Mouse (Mus musculus) kidney, postnatal 0 days (tissue): Measurements from ENCODE around the gene Rpl12. TPM values are rescaled to one million over a fixed set of nuclear protein-coding genes. Genes with fewer than 3 reads are reported as not detected.
A peak's percentile ranks its signal among the peaks of the same experiment; 100 is the strongest.

Experiments used
- ATAC-seq: fragments of 200-750 bp; cut with Nextera tagmentation; replicated peaks from 2 replicates; pipeline ENCODE4 v1.8.0; 2017; ENCODE audit warnings: low read depth, moderate number of reproducible peaks, moderate TSS enrichment, moderate library complexity; ENCODE audit not compliant: low FRiP score
- DNase-seq: peaks from one replicate; pipeline ENCODE4 v3.0.0-alpha.2; 2016; ENCODE audit warnings: low spot score
- H3K27ac ChIP-seq: fragments of 300-500 bp; sonication (generic); 2 replicates; pipeline ENCODE4 v1.5.1; 2014; ENCODE audit warnings: mild to moderate bottlenecking
- H3K27me3 ChIP-seq: fragments of 300-500 bp; sonication (generic); 2 replicates; pipeline ENCODE4 v1.6.1; 2014; ENCODE audit warnings: low read length, mixed read lengths; ENCODE audit not compliant: insufficient read depth
- H3K36me3 ChIP-seq: fragments of 300-500 bp; sonication (generic); 2 replicates; pipeline ENCODE4 v1.6.1; 2014; ENCODE audit warnings: low read length, mixed read lengths; ENCODE audit not compliant: insufficient read depth
- H3K4me1 ChIP-seq: fragments of 300-500 bp; sonication (generic); replicated peaks from 2 replicates; pipeline ENCODE4 v1.6.1; 2014; ENCODE audit warnings: antibody characterized with exemption, low read length, mixed read lengths; ENCODE audit not compliant: insufficient read depth
- H3K4me2 ChIP-seq: fragments of 300-500 bp; sonication (generic); 2 replicates; pipeline ENCODE4 v1.6.1; 2014; ENCODE audit warnings: mild to moderate bottlenecking, low read length, moderate library complexity, mixed read lengths
- H3K4me3 ChIP-seq: fragments of 300-500 bp; sonication (generic); replicated peaks from 2 replicates; pipeline ENCODE4 v1.5.1; 2014; ENCODE audit warnings: low read depth, low read length
- H3K9ac ChIP-seq: fragments of 300-500 bp; sonication (generic); 2 replicates; pipeline ENCODE4 v1.6.1; 2014; ENCODE audit warnings: low read depth, low read length
- H3K9me3 ChIP-seq: fragments of 300-500 bp; sonication (generic); replicated peaks from 2 replicates; pipeline ENCODE4 v1.6.1; 2016; ENCODE audit warnings: low read length, inconsistent platforms, mixed read lengths
- CTCF ChIP-seq: IDR thresholded peaks from 2 replicates; pipeline ENCODE4 v1.5.1; 2016; ENCODE audit warnings: antibody characterized with exemption, low read depth, mild to moderate bottlenecking, moderate library complexity
- WGBS: fragments of 180-500 bp; shearing (Covaris S2); extraction: QIAGEN DNeasy Blood & Tissue Kit; methylation state at CpG from one replicate; pipeline ENCODE4 v1.1.7; 2014; 5-methylcytosine and 5-hydroxymethylcytosine counted together
- polyA plus RNA-seq: library from polyadenylated mRNA; unstranded; fragments of >200 nt; fragmentation: Nextera tagmentation; extraction: Ambion mirVana; gene quantifications from 2 replicates; pipeline ENCODE4 v1.2.1, GENCODE M21; 2015

Rpl12 gene
- polyA plus RNA-seq, result 173 and 195 TPM in 2 replicates

GRCm38 (mm10) chr2:32961192-32961995 lies at the start of gene Rpl12, which contains the start of gene Lrsam1:
Gene Rpl12 (plus strand): TSS chr2:32961559.
Gene Lrsam1 (minus strand): TSS chr2:32961614.
- Histone ChIP-seq H3K4me1 (peaks cover 8% of the 10 kb centered on the region), H3K4me2 (peak within 1 kb of the TSS; percentile 72), H3K4me3 (peak within 1 kb of the TSS; percentile 70), H3K36me3 (peaks cover 20% of the 10 kb centered on the region; the same call in 1 of the 2 replicates), H3K9me3 (no peaks in the 10 kb centered on the region), H3K9ac (peak within 1 kb of the TSS; percentile 92), H3K27ac (peak within 1 kb of the TSS; percentile 90), H3K27me3 (no peaks in the 10 kb centered on the region)
- peak; percentile 90 for ATAC-seq
- TF ChIP-seq CTCF, result no peak
- WGBS, result 2% methylated on average over 55 of the region's 55 CpGs
- DNase-seq, result peak; percentile 96

- Histone ChIP-seq H3K4me1 (peaks cover 36% of the 10 kb centered on the region), H3K27me3 (no peaks in the 10 kb centered on the region), H3K4me2 (no peak overlapping the region), H3K9ac (no peak overlapping the region), H3K4me3 (no peak overlapping the region), H3K27ac (no peak overlapping the region), H3K36me3 (peaks cover 11% of the 10 kb centered on the region), H3K9me3 (no peaks in the 10 kb centered on the region)
- WGBS, result 79% methylated on average over 7 of the region's 7 CpGs
- DNase-seq, result no peak
- TF ChIP-seq CTCF, result no peak
- ATAC-seq, result no peak
Measured at GRCm38 (mm10) chr2:32911639-32912182, 49.6 kb upstream of the Rpl12 start.

- DNase-seq (peak; percentile 95), ATAC-seq (0 out of 2 replicates have a peak, but pooled peaks have one; percentile 9)
- no peaks in the 10 kb centered on the region for H3K9me3 ChIP-seq
- peaks cover 30% of the 10 kb centered on the region for H3K4me1 ChIP-seq
- no peak overlapping the region for H3K4me3 ChIP-seq
- H3K27ac ChIP-seq, result no peak overlapping the region
- WGBS, result 31% methylated on average over 19 of the region's 19 CpGs
- no peak overlapping the region for H3K4me2 ChIP-seq
- peak; percentile 100 for TF ChIP-seq CTCF
- H3K9ac ChIP-seq, result no peak overlapping the region
- peaks cover 15% of the 10 kb centered on the region for H3K36me3 ChIP-seq
- no peaks in the 10 kb centered on the region for H3K27me3 ChIP-seq
Measured at GRCm38 (mm10) chr2:32912210-32912804, 49.1 kb upstream of the Rpl12 start.

GRCm38 (mm10) chr2:32914362-32914761 lies 47.0 kb upstream of the Rpl12 start:
- Histone ChIP-seq H3K4me3 (no peak overlapping the region), H3K4me2 (no peak overlapping the region), H3K9ac (peak overlapping the region; percentile 41), H3K27me3 (no peaks in the 10 kb centered on the region), H3K9me3 (no peaks in the 10 kb centered on the region), H3K27ac (peak overlapping the region; percentile 86), H3K36me3 (peaks cover 28% of the 10 kb centered on the region), H3K4me1 (peaks cover 12% of the 10 kb centered on the region)
- DNase-seq, result no peak
- ATAC-seq, result 0 out of 2 replicates have a peak, but pooled peaks have one; percentile 4
- TF ChIP-seq CTCF, result no peak
- WGBS, result 54% methylated on average over 5 of the region's 5 CpGs

- WGBS, result 38% methylated on average over 3 of the region's 3 CpGs
- Histone ChIP-seq H3K4me3 (no peak overlapping the region), H3K27me3 (no peaks in the 10 kb centered on the region), H3K36me3 (peaks cover 33% of the 10 kb centered on the region), H3K4me1 (peaks cover 12% of the 10 kb centered on the region), H3K9ac (peak overlapping the region; percentile 41), H3K4me2 (no peak overlapping the region), H3K9me3 (no peaks in the 10 kb centered on the region), H3K27ac (peak overlapping the region; percentile 86)
- ATAC-seq (peak; percentile 60), DNase-seq (peak; percentile 84)
- no peak for TF ChIP-seq CTCF
Measured at GRCm38 (mm10) chr2:32914896-32915295, 46.5 kb upstream of the Rpl12 start.

GRCm38 (mm10) chr2:32917526-32917925 lies 43.8 kb upstream of the Rpl12 start:
- H3K4me1 ChIP-seq, result peaks cover 12% of the 10 kb centered on the region
- no peak overlapping the region for H3K9ac ChIP-seq
- H3K4me2 ChIP-seq, result no peak overlapping the region
- H3K36me3 ChIP-seq, result peaks cover 52% of the 10 kb centered on the region
- H3K27me3 ChIP-seq, result no peaks in the 10 kb centered on the region
- DNase-seq (no peak), ATAC-seq (no peak)
- no peaks in the 10 kb centered on the region for H3K9me3 ChIP-seq
- no peak overlapping the region for H3K4me3 ChIP-seq
- TF ChIP-seq CTCF, result no peak
- H3K27ac ChIP-seq, result no peak overlapping the region
- 77% methylated on average over 11 of the region's 11 CpGs for WGBS
